Mouse (Mus musculus): Measurements from ENCODE around the gene Depdc1b.

DNA sequence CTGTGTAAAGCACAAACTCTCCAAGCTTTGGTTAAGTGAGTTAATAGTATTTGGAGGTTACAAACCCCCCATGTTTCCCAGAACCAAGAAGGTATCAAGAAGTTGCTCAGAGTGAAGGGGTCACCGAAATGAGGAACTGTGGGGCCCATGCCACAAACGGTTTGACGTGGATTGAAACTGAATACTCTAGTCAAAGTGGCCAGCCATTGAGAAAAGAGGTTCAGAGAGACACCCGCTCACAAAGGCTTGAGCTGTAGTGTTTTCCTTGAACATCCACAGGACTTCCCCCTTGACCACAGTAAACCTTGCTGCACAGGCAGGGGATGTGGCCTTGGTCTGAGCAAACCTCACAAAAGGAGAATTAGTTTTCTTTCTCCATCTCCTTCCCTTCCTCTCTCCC is 88.2 kb downstream of the Depdc1b start:
- TF ChIP-seq MAX (IDR thresholded peaks at IDR 0.05; ENCODE audit: low read depth) = no peak
- no peak for TF ChIP-seq USF1 (IDR thresholded peaks at IDR 0.05; ENCODE audit: low read depth)
- TF ChIP-seq POLR2A (IDR thresholded peaks at IDR 0.05; ENCODE audit: insufficient read length, low read depth) = no peak
- TF ChIP-seq POLR2AphosphoS2 (IDR thresholded peaks at IDR 0.05; ENCODE audit: insufficient read length, low read depth) = no peak
- no peak for TF ChIP-seq E2F4 (IDR thresholded peaks at IDR 0.05; ENCODE audit: insufficient read depth)
- no peak for TF ChIP-seq MYOD1 (IDR thresholded peaks at IDR 0.05; ENCODE audit: control insufficient read depth in 1 of 3, insufficient read length in 2 of 3, low read depth in 2 of 3)
- TF ChIP-seq MYOG (IDR thresholded peaks at IDR 0.05; ENCODE audit: control insufficient read depth in 1 of 3, insufficient read depth in 1 of 3, insufficient read length in 2 of 3, low read depth in 2 of 3) = no peak
- TF ChIP-seq REST (IDR thresholded peaks at IDR 0.05; ENCODE audit: insufficient read depth, insufficient read length) = no peak
- no peak for TF ChIP-seq SRF (IDR thresholded peaks at IDR 0.05; ENCODE audit: control insufficient read depth, insufficient read length, low read depth)
- TF ChIP-seq TCF12 (IDR thresholded peaks at IDR 0.05; ENCODE audit: insufficient read depth, poor library complexity, severe bottlenecking) = no peak

Data from myocyte (in vitro differentiated cells).